19 mouse cellular contexts compared by ENCODE assay signal in genomic region chr11:60360631-60361201, GRCm38 (mm10). TPM values are rescaled to one million over a fixed set of nuclear protein-coding genes. Genes with fewer than 3 reads are reported as not detected.
DNase-seq lines count a peak whose midpoint lies in the region; ATAC-seq and TF ChIP-seq lines count a peak whose summit lies in the region.
"Had no signal": no experiment of that assay in that cellular context is flagged by ENCODE, and none has a peak within 500 bp of the region (broad histone marks: within the 10 kb centered on the region; RNA-seq: fewer than 3 reads in every experiment).

No protein-coding gene starts in this region.

- DNase-seq in heart, adult 2 months: peak; percentile 54 to 61
- DNase-seq in heart, embryonic 10.5 days (ENCODE audit: low spot score): no peak
- DNase-seq in heart, postnatal 0 days (ENCODE audit: low spot score): peak; percentile 15
- peak; percentile 56 for DNase-seq in lung, postnatal 0 days (ENCODE audit: low spot score)
- no peak for DNase-seq in adrenal gland, postnatal 4 days (ENCODE audit: low spot score in 2 of 2)
- no peak for DNase-seq in midbrain, postnatal 0 days (ENCODE audit: low spot score)
- no peak for DNase-seq in cerebellum, adult 9-10 months
- DNase-seq: adrenal gland, postnatal 10 days; B cell, adult 2 months; layer of hippocampus, postnatal 36 days had no signal

- H3K36me3 ChIP-seq in heart, adult 2 months (ENCODE audit: control insufficient read depth, insufficient read depth, low read length): no peaks in the 10 kb centered on the region
- H3K36me3 ChIP-seq in heart, embryonic 10.5 days: no peaks in the 10 kb centered on the region
- no peaks in the 10 kb centered on the region for H3K36me3 ChIP-seq in heart, postnatal 0 days (replicated peaks; ENCODE audit: control insufficient read depth, insufficient read depth, low read length)
- H3K36me3 ChIP-seq in lung, postnatal 0 days (ENCODE audit: insufficient read depth, low read length): no peaks in the 10 kb centered on the region
- no peaks in the 10 kb centered on the region for H3K36me3 ChIP-seq in midbrain, postnatal 0 days (ENCODE audit: insufficient read depth, low read length)
- H3K36me3 ChIP-seq: embryonic facial prominence, embryonic 13.5 days; G1E; hindbrain, embryonic 10.5 days; neural tube, embryonic 12.5 days; stomach, embryonic 15.5 days had no signal

- peak; percentile 61; the same call in 1 of the 2 replicates for ATAC-seq in heart, postnatal 0 days (ENCODE audit: insufficient read depth, low read depth)
- ATAC-seq in lung, postnatal 0 days: peak; percentile 87
- no peak for ATAC-seq in midbrain, postnatal 0 days (ENCODE audit: low FRiP score)
- ATAC-seq: intestine, postnatal 0 days; midbrain, embryonic 16.5 days had no signal

- no peak for TF ChIP-seq POLR2A in heart, adult 2 months (IDR thresholded peaks at IDR 0.05; ENCODE audit: insufficient read depth, low read depth, low read length)

- no peaks in the 10 kb centered on the region for H3K9me3 ChIP-seq in heart, embryonic 10.5 days
- H3K9me3 ChIP-seq in heart, postnatal 0 days (replicated peaks; ENCODE audit: control insufficient read depth, low read length): no peaks in the 10 kb centered on the region
- H3K9me3 ChIP-seq in lung, postnatal 0 days (ENCODE audit: low read length): no peaks in the 10 kb centered on the region
- H3K9me3 ChIP-seq in midbrain, postnatal 0 days (ENCODE audit: low read length): no peaks in the 10 kb centered on the region
- H3K9me3 ChIP-seq: embryonic facial prominence, embryonic 13.5 days; G1E; hindbrain, embryonic 10.5 days; neural tube, embryonic 12.5 days; stomach, embryonic 15.5 days had no signal

- no peaks in the 10 kb centered on the region for H3K79me2 ChIP-seq in heart, adult 2 months (replicated peaks; ENCODE audit: control insufficient read depth, insufficient read depth, low read length)

- no peak overlapping the region for H3K4me2 ChIP-seq in heart, postnatal 0 days (ENCODE audit: low read depth, low read length)
- no peak overlapping the region for H3K4me2 ChIP-seq in lung, postnatal 0 days (replicated peaks; ENCODE audit: low read depth, low read length)
- no peak overlapping the region for H3K4me2 ChIP-seq in midbrain, postnatal 0 days (ENCODE audit: low read depth, low read length, poor library complexity, severe bottlenecking)
- H3K4me2 ChIP-seq: embryonic facial prominence, embryonic 13.5 days; neural tube, embryonic 12.5 days; stomach, embryonic 15.5 days had no signal

- no peak overlapping the region for H3K9ac ChIP-seq in heart, adult 2 months (ENCODE audit: low read depth, low read length)
- no peak overlapping the region for H3K9ac ChIP-seq in heart, postnatal 0 days (replicated peaks; ENCODE audit: low read depth, low read length)
- H3K9ac ChIP-seq in lung, postnatal 0 days (replicated peaks; ENCODE audit: low read depth): no peak overlapping the region
- H3K9ac ChIP-seq in midbrain, postnatal 0 days (replicated peaks; ENCODE audit: low read length, poor library complexity, severe bottlenecking): no peak overlapping the region
- H3K9ac ChIP-seq: embryonic facial prominence, embryonic 13.5 days; liver, embryonic 14.5 days; neural tube, embryonic 12.5 days; stomach, embryonic 15.5 days had no signal

- no peak for TF ChIP-seq CTCF in heart, adult 2 months (IDR thresholded peaks at IDR 0.05)
- no peak for TF ChIP-seq CTCF in heart, postnatal 0 days (IDR thresholded peaks at IDR 0.05; ENCODE audit: low read depth)
- TF ChIP-seq CTCF in lung, postnatal 0 days (IDR thresholded peaks at IDR 0.05): no peak
- no peak for TF ChIP-seq CTCF in midbrain, postnatal 0 days (IDR thresholded peaks at IDR 0.05)

- peak overlapping the region; percentile 90 for H3K27ac ChIP-seq in heart, adult 2 months
- no peak overlapping the region for H3K27ac ChIP-seq in heart, embryonic 10.5 days
- peak overlapping the region; percentile 98 for H3K27ac ChIP-seq in brown adipose tissue, adult 24 weeks (replicated peaks; ENCODE audit: low read depth, low read length)
- H3K27ac ChIP-seq in heart, postnatal 0 days (ENCODE audit: low read depth): peak overlapping the region; percentile 21
- H3K27ac ChIP-seq in lung, postnatal 0 days (ENCODE audit: low read length): peak overlapping the region; percentile 28; the same call in 1 of the 2 replicates
- H3K27ac ChIP-seq in midbrain, postnatal 0 days (ENCODE audit: low read depth, low read length): no peak overlapping the region
- H3K27ac ChIP-seq: embryonic facial prominence, embryonic 13.5 days; hindbrain, embryonic 10.5 days; liver, embryonic 14.5 days; neural tube, embryonic 12.5 days; stomach, embryonic 15.5 days had no signal

- intact Hi-C loops in heart, adult 2 months (cut with DNase I): no loop called here

- TF ChIP-seq EP300 in heart, adult 2 months (IDR thresholded peaks at IDR 0.05; ENCODE audit: insufficient read depth, low read depth, low read length): 0 out of 2 replicates have a peak, but pooled peaks have one; percentile 5
- TF ChIP-seq EP300 in heart, postnatal 0 days (IDR thresholded peaks at IDR 0.05; ENCODE audit: low read depth): no peak
- peak; percentile 45 for TF ChIP-seq EP300 in lung, postnatal 0 days (IDR thresholded peaks at IDR 0.05)

- no peak overlapping the region for H3K4me3 ChIP-seq in heart, adult 2 months
- H3K4me3 ChIP-seq in heart, embryonic 10.5 days: no peak overlapping the region
- H3K4me3 ChIP-seq in brown adipose tissue, adult 24 weeks (ENCODE audit: insufficient read depth, low read depth, low read length): no peak overlapping the region
- no peak overlapping the region for H3K4me3 ChIP-seq in heart, postnatal 0 days (ENCODE audit: low read depth, low read length)
- H3K4me3 ChIP-seq in lung, postnatal 0 days (ENCODE audit: low read depth, low read length): no peak overlapping the region
- H3K4me3 ChIP-seq in midbrain, postnatal 0 days (ENCODE audit: low read depth, low read length): no peak overlapping the region
- H3K4me3 ChIP-seq: embryonic facial prominence, embryonic 13.5 days; hindbrain, embryonic 10.5 days; neural tube, embryonic 12.5 days; stomach, embryonic 15.5 days had no signal

- 34% methylated on average over 5 of the region's 5 CpGs for WGBS in heart, adult 2 months
- 66% methylated on average over 5 of the region's 5 CpGs for WGBS in heart, embryonic 10.5 days
- WGBS in heart, postnatal 0 days: 56% methylated on average over 5 of the region's 5 CpGs
- WGBS in lung, postnatal 0 days: 52% methylated on average over 5 of the region's 5 CpGs
- WGBS in midbrain, postnatal 0 days: 75% methylated on average over 5 of the region's 5 CpGs

- H3K27me3 ChIP-seq in heart, adult 2 months (ENCODE audit: control insufficient read depth, insufficient read depth, low read length): no peaks in the 10 kb centered on the region
- 0 out of 2 replicates have a peak, but pooled peaks cover 5% of the 10 kb centered on the region for H3K27me3 ChIP-seq in heart, embryonic 10.5 days (ENCODE audit: insufficient read depth, poor library complexity, severe bottlenecking)
- H3K27me3 ChIP-seq in heart, postnatal 0 days (ENCODE audit: control insufficient read depth, insufficient read depth, low read length): no peaks in the 10 kb centered on the region
- H3K27me3 ChIP-seq in lung, postnatal 0 days (replicated peaks; ENCODE audit: insufficient read depth, low read length): no peaks in the 10 kb centered on the region
- no peaks in the 10 kb centered on the region for H3K27me3 ChIP-seq in midbrain, postnatal 0 days (ENCODE audit: insufficient read depth, low read length)
- H3K27me3 ChIP-seq: embryonic facial prominence, embryonic 13.5 days; neural tube, embryonic 12.5 days; stomach, embryonic 15.5 days had no signal

- H3K4me1 ChIP-seq in heart, adult 2 months (ENCODE audit: control insufficient read depth, insufficient read depth, low read length): peaks cover 9% of the 10 kb centered on the region
- H3K4me1 ChIP-seq in heart, embryonic 10.5 days: peaks cover 9% of the 10 kb centered on the region
- H3K4me1 ChIP-seq in brown adipose tissue, adult 24 weeks (ENCODE audit: control insufficient read depth, insufficient read depth, insufficient read length, low read length): peaks cover 6% of the 10 kb centered on the region
- H3K4me1 ChIP-seq in heart, postnatal 0 days (ENCODE audit: control insufficient read depth, insufficient read depth): peaks cover 11% of the 10 kb centered on the region
- 0 out of 2 replicates have a peak, but pooled peaks cover 3% of the 10 kb centered on the region for H3K4me1 ChIP-seq in lung, postnatal 0 days (ENCODE audit: insufficient read depth, low read depth, low read length)
- no peaks in the 10 kb centered on the region for H3K4me1 ChIP-seq in midbrain, postnatal 0 days (ENCODE audit: insufficient read depth, low read length)
- H3K4me1 ChIP-seq: neural tube, embryonic 12.5 days had no signal

RNA-seq across cellular contexts. Expression of gene Drc3, which starts 7.6 kb away (rescaled TPM):
- 1 to 10 TPM; 1.6 to 2.4 TPM for total RNA-seq in heart, adult 2 months (2021)
- 4.1 and 4.2 TPM in 2 replicates for polyA plus RNA-seq in heart, adult 2 months (2012; rRNA removed)
- polyA plus RNA-seq in heart, embryonic 10.5 days (2016; fragmentation: Nextera tagmentation; extraction: Ambion mirVana): 1.0 and 2.0 TPM in 2 replicates
- 1.2 and 1.8 TPM in 2 replicates for polyA plus RNA-seq in brown adipose tissue, adult 24 weeks (2012; ENCODE audit: insufficient read depth, insufficient read length, missing spikeins)
- total RNA-seq in heart, postnatal 0 days (2014; rRNA removed; ENCODE audit: low replicate concordance): 2.0 and 2.9 TPM in 2 replicates
- 2.1 and 2.9 TPM in 2 replicates for polyA plus RNA-seq in heart, postnatal 0 days (2015; fragmentation: Nextera tagmentation; extraction: Ambion mirVana)
- polyA plus RNA-seq in lung, postnatal 0 days (2015; fragmentation: Nextera tagmentation; extraction: Ambion mirVana): 16.8 and 18.0 TPM in 2 replicates
- total RNA-seq in adrenal gland, postnatal 4 days (2021): 1 to 10 TPM; 1.8 to 2.6 TPM
- 9.2 and 14.1 TPM in 2 replicates for total RNA-seq in midbrain, postnatal 0 days (2014; rRNA removed)
- polyA plus RNA-seq in midbrain, postnatal 0 days (2015; fragmentation: Nextera tagmentation; extraction: Ambion mirVana): 7.1 and 8.6 TPM in 2 replicates

RNA-seq across cellular contexts. Expression of gene Tom1l2, which starts 8.0 kb away (rescaled TPM):
- 100 to 1,000 TPM; 102 to 113 TPM for total RNA-seq in heart, adult 2 months (2021)
- 123 and 149 TPM in 2 replicates for polyA plus RNA-seq in heart, adult 2 months (2012; rRNA removed)
- 19.3 and 28.4 TPM in 2 replicates for polyA plus RNA-seq in heart, embryonic 10.5 days (2016; fragmentation: Nextera tagmentation; extraction: Ambion mirVana)
- 27.4 and 27.6 TPM in 2 replicates for polyA plus RNA-seq in brown adipose tissue, adult 24 weeks (2012; ENCODE audit: insufficient read depth, insufficient read length, missing spikeins)
- total RNA-seq in heart, postnatal 0 days (2014; rRNA removed; ENCODE audit: low replicate concordance): 56.8 and 77.3 TPM in 2 replicates
- 30.5 and 31.3 TPM in 2 replicates for polyA plus RNA-seq in heart, postnatal 0 days (2015; fragmentation: Nextera tagmentation; extraction: Ambion mirVana)
- 19.1 and 19.7 TPM in 2 replicates for polyA plus RNA-seq in lung, postnatal 0 days (2015; fragmentation: Nextera tagmentation; extraction: Ambion mirVana)
- total RNA-seq in adrenal gland, postnatal 4 days (2021): 10 to 100 TPM; 54.0 to 55.9 TPM
- 108 and 120 TPM in 2 replicates for total RNA-seq in midbrain, postnatal 0 days (2014; rRNA removed)
- 49.4 and 51.6 TPM in 2 replicates for polyA plus RNA-seq in midbrain, postnatal 0 days (2015; fragmentation: Nextera tagmentation; extraction: Ambion mirVana)

RNA-seq across cellular contexts. Expression of gene Gid4, which starts 56.2 kb away (rescaled TPM):
- total RNA-seq in heart, adult 2 months (2021): 10 to 100 TPM; 47.8 to 49.5 TPM
- 30.5 and 53.8 TPM in 2 replicates for polyA plus RNA-seq in heart, adult 2 months (2012; rRNA removed)
- 17.1 and 20.6 TPM in 2 replicates for polyA plus RNA-seq in heart, embryonic 10.5 days (2016; fragmentation: Nextera tagmentation; extraction: Ambion mirVana)
- 51.5 and 87.5 TPM in 2 replicates for polyA plus RNA-seq in brown adipose tissue, adult 24 weeks (2012; ENCODE audit: insufficient read depth, insufficient read length, missing spikeins)
- 20.6 and 24.2 TPM in 2 replicates for total RNA-seq in heart, postnatal 0 days (2014; rRNA removed; ENCODE audit: low replicate concordance)
- 11.8 and 12.8 TPM in 2 replicates for polyA plus RNA-seq in heart, postnatal 0 days (2015; fragmentation: Nextera tagmentation; extraction: Ambion mirVana)
- polyA plus RNA-seq in lung, postnatal 0 days (2015; fragmentation: Nextera tagmentation; extraction: Ambion mirVana): 12.6 and 15.4 TPM in 2 replicates
- 10 to 100 TPM; 32.1 to 32.8 TPM for total RNA-seq in adrenal gland, postnatal 4 days (2021)
- 32.2 and 33.0 TPM in 2 replicates for total RNA-seq in midbrain, postnatal 0 days (2014; rRNA removed)
- 19.2 and 20.1 TPM in 2 replicates for polyA plus RNA-seq in midbrain, postnatal 0 days (2015; fragmentation: Nextera tagmentation; extraction: Ambion mirVana)

RNA-seq across cellular contexts. Expression of gene Atpaf2, which starts 57.5 kb away (rescaled TPM):
- total RNA-seq in heart, adult 2 months (2021): 10 to 100 TPM; 39.8 to 45.3 TPM
- polyA plus RNA-seq in heart, adult 2 months (2012; rRNA removed): 37.7 and 46.7 TPM in 2 replicates
- polyA plus RNA-seq in heart, embryonic 10.5 days (2016; fragmentation: Nextera tagmentation; extraction: Ambion mirVana): 61.7 and 63.8 TPM in 2 replicates
- 156 and 170 TPM in 2 replicates for polyA plus RNA-seq in brown adipose tissue, adult 24 weeks (2012; ENCODE audit: insufficient read depth, insufficient read length, missing spikeins)
- total RNA-seq in heart, postnatal 0 days (2014; rRNA removed; ENCODE audit: low replicate concordance): 42.2 and 45.7 TPM in 2 replicates
- polyA plus RNA-seq in heart, postnatal 0 days (2015; fragmentation: Nextera tagmentation; extraction: Ambion mirVana): 43.2 and 44.1 TPM in 2 replicates
- polyA plus RNA-seq in lung, postnatal 0 days (2015; fragmentation: Nextera tagmentation; extraction: Ambion mirVana): 24.1 and 24.7 TPM in 2 replicates
- total RNA-seq in adrenal gland, postnatal 4 days (2021): 10 to 100 TPM; 63.2 to 76.7 TPM
- total RNA-seq in midbrain, postnatal 0 days (2014; rRNA removed): 34.8 and 42.3 TPM in 2 replicates
- 47.9 and 48.1 TPM in 2 replicates for polyA plus RNA-seq in midbrain, postnatal 0 days (2015; fragmentation: Nextera tagmentation; extraction: Ambion mirVana)

Comparison
In these comparisons a context has a peak if more than half of its experiments do, and no peak if none do; other contexts are left out.
1. DNase-seq: peak in heart, adult 2 months (2 of 2), heart, postnatal 0 days (single experiment) and lung, postnatal 0 days (single experiment); none in heart, embryonic 10.5 days (single experiment), adrenal gland, postnatal 4 days (0 of 2), midbrain, postnatal 0 days (single experiment) and cerebellum, adult 9-10 months (single experiment).
2. H3K27ac ChIP-seq: peak in heart, adult 2 months (single experiment), brown adipose tissue, adult 24 weeks (single experiment), heart, postnatal 0 days (single experiment) and lung, postnatal 0 days (single experiment); none in heart, embryonic 10.5 days (single experiment) and midbrain, postnatal 0 days (single experiment).